Mouse (Mus musculus): ENCODE measurements around the gene Gspt1.
A peak's percentile ranks its signal among the peaks of the same experiment; 100 is the strongest.
"Not testable (repeated sequence)": the region's sequence is repeated elsewhere in the genome, so short reads cannot be mapped to it uniquely, and the experiment has no call there.

Gspt1 gene

GRCm38 (mm10) chr16:11253898-11254722 lies at the start of gene Gspt1:
Gene Gspt1, minus strand, starts transcription at chr16:11254325.
- peak; percentile 99 for DNase-seq

- no peak for DNase-seq
These were observed 49.6 kb upstream of the Gspt1 start for GRCm38 (mm10) chr16:11303741-11304140.

GRCm38 (mm10) chr16:11297700-11298099 lies 43.6 kb upstream of the Gspt1 start:
- not testable (repeated sequence) for DNase-seq

- DNase-seq: not testable (repeated sequence)
These were observed 41.5 kb upstream of the Gspt1 start for GRCm38 (mm10) chr16:11295583-11295982.

- DNase-seq: not testable (repeated sequence)
These were observed 34.7 kb upstream of the Gspt1 start for GRCm38 (mm10) chr16:11288873-11289272.

- DNase-seq: no peak
These were observed 31.8 kb upstream of the Gspt1 start for GRCm38 (mm10) chr16:11285949-11286348.

- DNase-seq: no peak
These were observed 30.8 kb upstream of the Gspt1 start for GRCm38 (mm10) chr16:11284881-11285280.

- DNase-seq: peak; percentile 81
These were observed 28.6 kb upstream of the Gspt1 start for GRCm38 (mm10) chr16:11282655-11283232.

- no peak for DNase-seq
These were observed 24.7 kb upstream of the Gspt1 start for GRCm38 (mm10) chr16:11278778-11279177.

GRCm38 (mm10) chr16:11276888-11277287 lies 22.8 kb upstream of the Gspt1 start:
- no peak for DNase-seq

- no peak for DNase-seq
These were observed 16.9 kb upstream of the Gspt1 start for GRCm38 (mm10) chr16:11271073-11271472.

- no peak for DNase-seq
These were observed 16.5 kb upstream of the Gspt1 start for GRCm38 (mm10) chr16:11270642-11271041.

- no peak for DNase-seq
These were observed 15.7 kb upstream of the Gspt1 start for GRCm38 (mm10) chr16:11269808-11270207.

- no peak for DNase-seq
These were observed 12.4 kb upstream of the Gspt1 start for GRCm38 (mm10) chr16:11266556-11266955.

GRCm38 (mm10) chr16:11263266-11263665 lies 9.1 kb upstream of the Gspt1 start:
- no peak for DNase-seq

- no peak for DNase-seq
These were observed 619 bp upstream of the Gspt1 start for GRCm38 (mm10) chr16:11254723-11255164.

- DNase-seq: peak; percentile 18
These were observed 877 bp downstream of the Gspt1 start for GRCm38 (mm10) chr16:11253065-11253831.

- DNase-seq: no peak
These were observed 6.3 kb downstream of the Gspt1 start for GRCm38 (mm10) chr16:11247791-11248190.

GRCm38 (mm10) chr16:11245767-11246166 lies 8.4 kb downstream of the Gspt1 start:
- DNase-seq: no peak

- no peak for DNase-seq
These were observed 11.7 kb downstream of the Gspt1 start for GRCm38 (mm10) chr16:11242401-11242800.

GRCm38 (mm10) chr16:11217801-11218200 lies 36.3 kb downstream of the Gspt1 start:
- DNase-seq: no peak

GRCm38 (mm10) chr16:11203600-11204390 lies 50.3 kb downstream of the Gspt1 start:
- DNase-seq: no peak
